Mouse (Mus musculus) cerebellum, adult 9-10 months (tissue): ENCODE measurements around the gene Txndc2.
"Not testable (repeated sequence)": the region's sequence is repeated elsewhere in the genome, so short reads cannot be mapped to it uniquely, and the experiment has no call there.

Source experiments
- DNase-seq: peaks from one replicate; pipeline ENCODE4 v3.0.0; 2022

Gene Txndc2

DNA sequence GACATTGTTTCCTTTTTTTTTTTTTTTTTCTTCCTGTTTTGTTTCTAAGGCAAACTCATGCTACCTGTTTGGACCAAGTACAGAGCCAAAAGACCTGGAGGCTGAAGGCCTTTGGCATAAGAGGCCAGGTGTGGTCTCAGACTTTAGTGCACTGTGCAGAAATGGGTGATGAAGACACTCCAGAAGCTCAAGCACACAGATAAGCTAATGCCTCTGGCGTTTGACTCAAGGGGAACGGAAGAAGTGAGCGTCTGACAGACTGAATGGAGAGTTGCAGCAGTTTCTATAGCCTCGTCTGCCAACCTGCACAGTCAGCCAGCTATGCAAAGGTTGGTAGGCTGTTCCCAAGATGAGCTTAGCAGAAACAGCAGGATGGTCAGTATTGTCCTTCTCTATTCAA, 13.6 kb upstream of the Txndc2 start:
- no peak for DNase-seq

DNA sequence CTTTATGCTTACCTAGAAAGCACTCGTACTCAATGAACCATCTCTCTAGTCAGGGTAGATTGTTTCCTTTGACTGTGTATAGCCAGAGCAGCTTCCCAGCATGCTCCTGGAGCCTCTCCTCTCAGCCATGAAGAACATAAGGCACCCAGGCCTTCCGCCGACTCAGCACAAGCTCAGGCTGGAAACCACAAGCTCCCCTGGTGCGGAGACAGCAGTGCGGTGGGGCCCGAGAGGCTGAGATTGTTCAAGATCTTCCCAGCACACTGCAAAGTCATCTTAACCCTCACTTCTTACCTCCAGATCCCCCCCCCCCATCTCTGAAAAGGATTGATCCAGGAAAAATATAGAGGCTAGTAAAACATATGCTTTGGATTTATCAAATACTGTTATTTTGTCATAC, 8.6 kb upstream of the Txndc2 start:
- DNase-seq, result no peak

DNA sequence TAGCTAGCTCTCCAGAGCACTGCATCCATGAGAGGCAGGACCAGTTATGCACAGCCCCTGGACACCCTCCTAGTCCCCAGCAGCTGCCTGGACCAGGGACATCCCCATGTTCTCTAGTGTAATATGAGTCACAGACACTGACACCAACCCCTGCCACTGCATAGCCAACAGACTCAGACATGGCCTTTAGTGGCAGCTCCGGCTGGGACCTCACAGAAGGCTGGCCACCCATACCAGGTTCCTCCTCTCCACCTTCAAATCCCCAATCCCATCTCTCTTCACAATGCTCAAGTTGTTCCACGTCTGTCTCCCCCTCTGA, 7.2 kb upstream of the Txndc2 start:
- no peak for DNase-seq

DNA sequence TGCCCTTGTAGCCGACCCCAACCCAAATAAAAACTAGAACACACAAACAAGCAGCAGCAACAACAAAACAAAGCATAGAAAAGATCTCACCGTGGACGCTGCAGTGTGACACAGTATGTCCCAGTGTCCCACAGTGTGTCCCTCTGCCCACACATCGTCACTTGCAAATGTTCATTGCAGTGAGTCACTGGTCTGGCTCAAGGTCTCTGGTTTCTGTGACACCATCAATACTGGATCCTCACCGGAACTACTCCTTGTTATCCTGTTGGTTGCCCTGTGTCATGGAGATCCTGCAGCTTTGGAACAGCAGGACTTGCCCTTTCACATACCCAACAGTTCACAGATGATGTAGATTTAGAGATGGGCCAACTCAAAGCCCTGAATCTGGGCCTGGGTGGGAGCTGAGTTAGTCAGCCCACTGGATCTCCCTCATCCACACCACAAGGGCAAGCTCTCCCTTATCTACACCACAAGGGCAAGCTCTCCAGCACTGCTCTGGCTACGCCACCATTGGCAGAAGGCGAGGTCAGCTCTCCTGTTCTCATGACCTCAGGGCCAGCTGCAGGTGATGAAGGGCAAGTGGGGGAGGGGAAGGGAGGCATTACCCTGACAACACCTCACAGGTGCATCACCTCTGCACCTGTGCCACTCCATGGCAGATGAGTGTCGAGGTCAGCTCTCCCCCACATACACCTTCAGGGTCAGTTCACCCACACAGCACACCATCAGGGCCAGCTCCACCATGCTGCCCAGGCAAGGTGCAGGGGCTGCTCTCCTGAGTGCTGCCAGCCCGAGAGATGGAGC, 6.6 kb upstream of the Txndc2 start:
- no peak for DNase-seq

DNA sequence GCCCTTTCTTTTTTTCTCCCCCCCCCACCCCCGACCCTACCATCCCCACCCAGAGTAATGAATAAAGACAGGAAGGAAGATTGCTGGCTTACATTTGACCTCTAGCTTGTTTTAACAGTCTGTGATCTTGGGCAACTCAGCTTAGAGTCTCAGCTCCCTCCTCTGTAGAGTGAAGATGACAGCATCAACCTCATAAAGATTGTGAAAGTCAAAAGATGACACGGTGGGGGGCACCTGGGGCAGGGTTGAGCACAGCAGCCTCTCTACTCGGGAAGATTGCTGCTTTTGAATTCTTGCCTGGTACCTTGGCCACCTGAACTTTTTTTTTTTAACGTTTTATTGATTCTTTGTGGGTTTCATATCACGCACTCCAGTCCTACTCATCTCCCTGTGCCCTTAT, 6.0 kb upstream of the Txndc2 start:
- DNase-seq, result no peak

DNA sequence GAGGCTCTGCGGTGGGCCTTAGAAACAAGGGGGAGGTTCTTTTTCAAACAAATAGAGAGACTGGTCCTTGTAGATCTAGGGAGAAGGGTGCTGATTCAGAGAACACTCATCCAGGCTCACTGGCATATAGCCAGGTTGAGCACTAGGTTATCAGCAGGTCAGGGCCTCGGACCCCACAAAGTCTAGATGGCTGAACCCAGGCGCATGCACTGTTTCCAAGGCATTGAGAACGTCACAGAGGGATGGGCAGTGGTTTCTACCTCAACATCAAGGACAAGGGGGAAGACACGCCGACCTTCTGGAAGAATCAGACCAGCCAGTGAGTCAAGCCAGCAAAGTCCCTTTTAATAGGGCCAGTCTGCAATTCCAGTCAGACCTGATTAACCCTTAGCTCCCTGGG, 5.3 kb upstream of the Txndc2 start:
- DNase-seq, result no peak

DNA sequence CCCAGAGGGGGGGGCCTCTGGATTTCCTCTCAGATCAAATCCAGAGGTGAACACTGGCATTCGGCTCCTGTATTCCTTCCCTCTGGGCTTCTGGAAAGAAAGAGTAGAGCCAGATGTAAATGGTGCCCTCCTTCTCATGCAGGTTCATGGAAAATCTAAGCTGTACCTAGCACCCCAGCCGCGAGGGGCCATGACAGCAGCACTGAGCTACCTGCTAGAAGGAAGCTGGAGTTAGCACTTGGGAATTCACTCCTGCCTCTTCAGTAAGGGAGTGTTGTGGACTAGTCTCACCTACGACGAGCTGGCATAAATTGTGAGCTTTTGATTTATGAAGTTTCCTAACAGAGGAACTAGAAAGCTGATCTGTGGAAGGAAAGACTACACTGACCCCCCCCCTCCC, 1.6 kb upstream of the Txndc2 start:
- no peak for DNase-seq

DNA sequence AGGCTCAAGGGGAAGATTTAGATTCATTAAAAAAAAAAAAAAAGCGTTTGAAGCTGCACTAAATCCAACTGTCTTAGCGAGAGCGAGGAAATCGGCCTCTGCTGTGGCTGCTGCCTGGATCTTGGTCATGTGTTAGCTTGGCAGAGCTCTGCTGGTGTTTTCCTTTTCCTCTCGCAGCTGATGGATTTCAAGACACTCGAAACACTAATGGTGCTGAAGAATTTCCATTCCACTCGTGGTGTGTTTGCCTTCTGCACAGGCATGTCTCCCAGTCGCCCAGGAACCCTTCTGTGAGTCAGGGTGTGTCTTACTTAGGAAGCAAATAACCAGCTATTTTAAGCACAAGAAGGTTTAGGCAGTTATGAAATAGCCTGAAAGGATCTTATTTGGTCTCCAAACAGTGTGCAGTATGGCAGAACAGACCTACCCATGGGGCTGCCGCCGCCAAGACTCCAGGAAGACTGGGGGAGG, 1.1 kb upstream of the Txndc2 start:
- DNase-seq, result peak; percentile 17

DNA sequence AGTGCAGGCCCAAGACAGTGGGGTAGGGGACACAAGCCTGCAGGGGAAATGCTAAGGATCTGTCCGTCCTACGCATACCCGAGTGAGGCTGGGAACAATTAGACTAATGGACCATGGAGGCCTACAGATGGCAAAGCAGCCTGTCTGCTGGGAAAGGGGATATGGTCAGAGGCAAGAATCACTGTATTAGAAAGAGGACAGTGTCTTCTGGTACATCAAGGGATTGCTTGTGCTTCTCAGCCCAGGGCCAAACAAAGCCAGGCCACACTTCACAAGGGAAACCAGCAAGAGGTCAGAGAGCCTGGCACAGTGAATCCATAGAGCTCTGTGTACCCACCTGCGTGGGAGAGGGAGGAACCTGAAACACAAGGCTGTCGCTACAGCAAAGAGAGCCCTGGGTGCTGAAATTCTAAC, 617 bp upstream of the Txndc2 start:
- peak; percentile 27 for DNase-seq

DNA sequence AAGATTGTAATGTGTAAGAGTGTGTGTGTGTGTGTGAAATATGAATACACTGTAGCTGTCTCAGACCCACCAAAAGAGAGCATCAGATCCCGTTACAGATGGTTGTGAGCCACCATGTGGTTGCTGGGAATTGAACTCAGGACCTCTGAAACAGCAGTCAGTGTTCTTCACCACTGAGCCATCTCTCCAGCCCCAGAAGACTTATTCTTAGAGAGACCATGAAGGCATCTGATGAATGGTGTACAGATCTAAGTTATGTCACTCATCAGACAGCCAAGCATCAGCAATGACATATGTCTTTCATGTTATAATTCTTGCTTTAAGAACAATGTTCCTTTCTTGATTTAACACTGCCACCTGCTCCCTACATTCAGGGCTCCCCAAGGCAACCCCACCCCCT, 2.8 kb downstream of the Txndc2 start:
- DNase-seq, result no peak

DNA sequence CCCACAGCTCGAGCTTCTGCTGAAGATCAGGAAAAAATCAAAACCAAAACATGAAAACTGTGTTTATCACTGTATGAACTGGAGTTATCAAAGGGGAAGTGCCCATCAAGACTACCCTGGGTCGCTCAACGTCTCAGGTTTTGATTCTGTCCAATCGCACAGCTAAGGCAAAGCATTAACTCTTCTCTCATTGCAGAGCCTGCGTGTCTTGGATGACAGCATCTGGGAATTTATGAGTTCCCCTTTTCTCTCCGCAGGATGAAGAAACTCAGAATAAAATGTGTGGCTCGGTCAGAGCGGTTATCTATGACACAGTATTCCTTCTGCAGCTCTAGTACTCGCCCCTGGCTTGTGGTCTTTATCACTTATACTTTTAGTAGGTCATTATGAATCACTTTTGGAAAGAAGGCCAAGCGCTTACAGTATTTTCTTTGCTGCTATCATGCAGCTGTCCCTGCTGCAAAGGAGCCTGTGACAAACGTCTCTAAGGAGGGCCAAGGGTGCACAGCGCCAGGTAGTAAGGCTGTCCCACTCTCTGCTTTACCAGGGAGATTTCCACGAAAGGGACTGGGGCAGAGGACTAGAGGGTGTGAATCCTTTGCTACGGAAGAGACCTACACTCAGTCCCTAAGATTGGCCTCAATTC, 6.1 kb downstream of the Txndc2 start:
- DNase-seq, result no peak

DNA sequence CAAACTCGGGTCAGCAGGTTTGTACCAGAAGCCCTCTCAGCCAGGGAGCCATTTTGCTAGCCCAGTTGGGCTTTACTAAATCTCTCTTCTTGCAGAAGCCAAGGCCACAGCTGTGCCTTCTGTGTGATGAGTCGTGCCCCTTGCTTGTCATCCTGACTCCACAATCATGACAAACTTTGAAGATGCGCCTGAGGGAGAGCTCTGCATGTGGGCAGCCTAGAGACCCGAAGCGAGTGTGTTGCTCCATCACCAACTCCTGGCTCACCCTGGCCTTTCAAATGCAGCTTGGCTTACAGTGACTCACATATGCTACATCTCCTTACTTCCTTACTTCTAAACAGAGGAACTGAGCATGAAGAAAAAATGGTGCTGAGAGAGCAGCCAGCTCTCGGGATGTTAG, 12.0 kb downstream of the Txndc2 start:
- DNase-seq, result no peak

DNA sequence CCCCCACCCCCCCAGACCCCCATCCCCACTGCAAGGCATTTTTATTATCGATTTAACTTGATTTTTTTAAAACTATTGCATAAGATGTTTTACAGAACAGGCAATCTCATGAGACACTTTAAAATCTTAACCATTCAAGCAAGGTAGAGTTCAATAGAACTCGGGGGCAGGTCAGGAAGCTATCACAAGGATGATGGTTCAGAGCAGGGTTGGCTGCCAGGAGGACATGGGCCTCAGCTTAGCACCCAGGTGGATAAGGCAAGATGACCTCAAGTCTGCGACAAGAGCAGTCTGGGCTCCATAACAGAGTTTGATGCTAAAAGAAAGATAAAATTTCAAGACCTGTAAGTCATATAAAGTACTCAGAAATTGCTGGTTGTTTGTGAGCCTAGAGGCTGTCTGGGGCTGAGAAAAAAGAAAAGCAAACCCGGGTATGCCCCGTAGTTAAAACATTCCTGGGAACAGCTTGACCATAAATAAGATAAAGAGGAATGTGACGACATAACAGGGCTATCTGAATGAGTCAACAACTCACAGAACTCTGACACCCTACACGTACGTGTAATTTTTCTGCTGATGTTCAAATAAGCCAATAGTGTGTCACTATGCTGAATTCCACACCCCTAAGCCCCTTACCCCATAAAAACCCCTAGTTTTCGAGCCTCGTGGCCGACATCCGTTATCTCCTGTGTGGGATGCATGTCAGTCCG, 13.0 kb downstream of the Txndc2 start:
- not testable (repeated sequence) for DNase-seq

DNA sequence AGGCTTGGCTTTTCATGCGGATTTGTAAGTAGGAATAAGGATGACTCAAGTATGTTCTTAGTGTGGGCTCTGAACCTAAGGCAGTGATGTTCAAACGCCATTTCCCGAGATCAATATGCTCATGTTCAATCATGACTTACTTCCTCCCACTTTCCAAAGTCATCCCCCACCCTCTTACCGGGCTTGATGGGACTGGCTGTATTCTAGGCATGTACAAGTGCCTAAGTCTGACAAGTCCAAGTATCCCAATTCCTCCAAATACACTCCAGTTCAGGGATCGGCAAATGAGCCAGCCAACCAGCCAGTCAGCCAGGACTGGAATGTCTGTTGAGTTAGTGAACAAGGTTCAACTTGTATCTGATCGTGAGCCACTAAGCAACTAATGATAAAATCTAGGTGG, 15.7 kb downstream of the Txndc2 start:
- no peak for DNase-seq

DNA sequence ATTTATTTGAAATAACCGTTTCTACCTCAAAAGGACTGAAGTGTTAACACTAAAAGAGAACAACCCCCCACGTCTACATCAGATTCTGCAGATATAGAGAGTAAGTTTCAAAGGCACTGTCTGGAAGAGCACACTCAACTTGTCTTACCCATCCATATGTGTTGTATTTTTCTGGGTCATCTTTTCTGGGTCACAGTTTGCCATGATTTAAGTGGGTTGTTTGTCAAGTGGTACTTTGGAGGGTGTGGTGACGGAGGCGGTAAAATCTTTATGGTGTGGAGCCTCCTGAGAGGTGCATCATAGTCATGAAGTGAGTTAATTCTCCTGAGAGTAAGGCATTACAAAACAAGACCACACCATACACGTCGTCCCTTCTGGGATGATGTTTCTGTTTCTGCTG, 16.4 kb downstream of the Txndc2 start:
- no peak for DNase-seq

DNA sequence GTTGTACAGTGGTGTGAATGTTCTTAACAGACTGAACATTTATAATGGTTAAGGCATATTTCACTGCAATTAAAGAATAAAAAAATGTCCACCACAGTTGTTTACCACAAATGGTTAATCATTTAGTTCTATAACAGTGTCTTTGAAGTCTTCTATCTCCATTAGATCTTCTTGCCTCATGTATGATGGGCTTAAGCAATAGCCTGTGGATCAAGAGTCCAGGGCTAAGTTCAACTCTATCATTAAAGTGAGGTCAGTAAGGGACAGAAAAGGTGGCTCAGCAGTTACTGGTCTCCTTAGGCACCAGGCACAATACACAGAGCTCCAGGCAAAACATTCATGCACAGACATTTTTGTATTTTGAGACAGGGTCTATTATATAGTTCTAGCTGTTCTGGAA, 18.8 kb downstream of the Txndc2 start:
- DNase-seq, result no peak

DNA sequence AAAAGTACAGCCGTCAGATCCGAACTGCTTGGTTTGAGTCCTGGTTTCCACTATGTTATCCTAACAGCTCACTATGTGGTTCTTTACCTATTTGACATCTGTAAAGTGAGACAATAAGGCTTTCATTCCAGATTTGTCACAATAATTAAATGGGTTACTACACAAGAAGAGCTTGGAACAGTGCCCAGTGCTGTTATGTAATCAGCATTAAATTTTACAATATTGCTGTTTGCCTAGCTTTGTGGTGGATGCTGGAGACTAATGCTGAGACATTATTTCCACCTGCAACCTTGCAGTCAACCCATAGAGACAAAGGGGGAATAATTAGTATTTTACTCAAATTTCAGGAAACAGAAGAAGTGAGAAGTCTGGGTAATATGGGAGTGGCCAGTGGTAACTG, 23.5 kb downstream of the Txndc2 start:
- DNase-seq, result no peak

DNA sequence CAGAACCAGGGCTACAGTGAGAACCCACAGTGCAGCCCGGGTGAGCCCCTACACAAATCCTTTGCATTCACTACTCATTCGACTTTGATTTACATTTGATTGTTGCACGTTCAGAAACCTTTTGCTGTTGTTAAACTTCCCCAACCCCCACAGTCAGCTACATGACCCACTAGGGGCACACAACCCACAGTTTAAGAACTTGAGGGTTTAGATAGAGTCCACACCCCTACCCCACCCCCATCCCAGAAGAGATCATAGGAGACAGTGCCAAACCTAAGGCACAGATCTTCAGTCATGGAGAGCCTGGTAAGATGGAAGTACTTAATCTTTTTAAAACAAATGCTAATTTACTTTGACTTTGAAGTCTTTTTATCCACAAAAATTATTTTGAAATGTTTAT, 26.3 kb downstream of the Txndc2 start:
- DNase-seq, result no peak

DNA sequence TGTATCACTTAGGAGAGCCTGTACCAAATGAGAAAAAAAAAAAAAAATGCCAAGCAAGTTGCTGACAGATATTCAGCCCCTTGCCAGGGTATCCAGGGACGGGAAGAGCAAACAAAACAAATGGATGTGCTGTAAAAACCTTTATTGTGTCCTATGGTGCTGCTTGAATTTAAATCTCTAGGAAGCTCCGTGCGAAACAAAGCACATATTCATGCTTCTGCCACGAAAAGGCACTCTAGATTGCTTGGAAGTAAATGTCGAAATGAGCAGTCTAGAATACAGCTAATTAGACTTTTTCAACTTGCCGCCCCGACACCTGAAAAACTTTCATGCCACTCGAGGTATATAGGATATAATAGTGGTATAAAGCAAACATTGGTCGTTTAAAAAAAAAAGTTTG, 27.5 kb downstream of the Txndc2 start:
- DNase-seq, result no peak

DNA sequence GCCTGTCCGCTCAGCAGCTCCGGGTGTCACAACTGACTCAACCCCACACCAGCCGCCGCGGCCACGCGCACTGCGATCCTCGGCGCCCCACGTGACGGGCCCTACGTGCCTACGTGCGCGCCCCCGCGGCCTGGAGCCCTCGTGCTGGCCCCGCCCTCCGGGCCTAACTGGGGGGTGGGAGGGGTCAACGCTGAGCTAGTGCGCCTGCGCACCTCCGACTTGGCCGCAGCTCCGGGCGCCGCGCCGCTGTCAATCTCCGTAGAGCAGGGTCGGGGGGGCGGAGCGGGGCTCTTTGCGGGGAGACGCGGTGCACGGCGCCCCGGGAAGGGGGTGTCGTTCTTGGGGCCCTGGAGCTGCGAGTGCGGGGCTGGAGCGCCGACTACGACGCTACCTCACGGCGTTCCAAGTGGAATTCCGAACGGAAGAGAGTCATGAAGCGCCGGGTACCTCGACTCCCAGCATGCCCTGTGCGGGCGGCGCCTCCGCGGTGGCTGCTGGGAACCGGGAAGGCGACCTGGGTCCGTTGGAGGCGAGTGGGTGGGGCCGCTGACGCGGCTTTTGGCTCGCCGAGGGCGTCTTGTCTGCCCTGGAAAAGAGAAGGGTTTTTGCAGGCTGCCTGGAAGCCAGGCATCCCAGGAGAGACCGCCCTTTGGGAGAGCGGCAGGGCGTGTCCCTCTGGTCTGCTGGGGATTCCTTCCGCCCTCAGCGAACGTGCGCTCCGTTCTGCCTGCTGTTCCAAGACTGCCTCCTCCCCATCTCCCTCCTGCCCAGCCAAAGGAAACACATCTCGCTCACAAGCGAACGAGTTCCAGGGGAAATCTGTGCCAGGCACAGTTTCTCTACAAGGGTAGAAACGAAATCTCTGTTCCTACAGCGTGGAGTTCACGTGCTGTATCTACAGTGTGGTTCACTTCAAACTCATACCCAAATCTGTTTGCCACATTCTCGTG, 28.2 kb downstream of the Txndc2 start, which contains the start of gene Vapa:
Vapa (minus strand) TSS at position 93 of the 950 bp plus-strand sequence.
- peak; percentile 98 for DNase-seq

DNA sequence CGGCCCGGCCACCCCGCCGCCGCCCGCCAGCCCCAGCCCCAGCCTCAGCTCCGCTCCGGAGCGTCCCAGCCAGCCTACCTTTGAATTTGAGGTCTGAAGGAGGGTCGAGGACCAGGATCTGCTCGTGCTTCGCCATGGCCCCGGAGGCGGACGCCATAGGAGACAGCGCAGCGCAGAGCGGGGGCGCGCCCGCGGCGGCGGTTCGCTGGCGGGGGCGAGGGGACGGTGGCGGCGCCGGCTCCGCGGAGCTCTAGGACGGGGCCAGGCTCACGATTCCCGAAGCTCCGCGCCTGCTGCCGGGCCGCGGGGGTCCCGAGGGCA, 28.9 kb downstream of the Txndc2 start:
- no peak for DNase-seq

DNA sequence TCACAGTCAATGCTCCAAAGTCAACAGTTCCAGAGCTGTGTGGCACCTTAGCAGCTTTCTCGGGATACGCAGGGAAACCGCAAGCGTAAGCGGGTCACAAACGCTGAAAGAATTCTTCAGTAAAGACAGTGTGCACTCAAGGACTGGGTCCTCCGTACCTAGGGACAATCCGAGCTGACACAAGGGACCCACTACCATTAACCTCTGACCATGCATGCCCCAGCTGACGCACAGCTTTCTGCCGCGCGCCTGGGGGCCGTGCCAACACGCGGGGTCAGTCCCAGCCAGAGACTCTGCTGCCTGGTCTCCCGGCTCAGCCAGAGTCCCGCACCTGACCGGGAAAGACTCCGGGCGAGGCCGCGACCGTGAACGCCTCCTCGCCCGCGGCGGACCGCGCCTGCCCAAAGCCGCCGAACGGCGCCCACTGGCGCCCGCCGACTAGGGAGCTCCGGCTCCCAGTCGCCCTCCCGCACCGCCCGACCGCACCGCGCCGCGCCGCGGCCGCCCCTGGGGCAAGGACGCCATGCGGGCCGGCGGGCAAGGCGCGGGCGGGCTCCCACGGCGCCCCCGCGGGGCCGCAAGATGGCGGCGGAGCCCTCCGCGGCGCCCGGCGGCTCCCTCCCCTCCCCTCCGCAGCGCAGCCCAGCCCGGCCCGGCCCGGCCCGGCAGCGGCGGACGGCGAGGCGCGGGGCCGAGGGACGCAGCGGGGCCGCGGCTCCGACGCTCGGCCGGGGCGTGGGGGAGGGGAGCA, 29.4 kb downstream of the Txndc2 start:
- peak; percentile 66 for DNase-seq
